Mouse (Mus musculus) gastrocnemius, postnatal 10 days (tissue): Measurements from ENCODE around the gene Col15a1. TPM values are rescaled to one million over a fixed set of nuclear protein-coding genes. Genes with fewer than 3 reads are reported as not detected.
A peak's percentile ranks its signal among the peaks of the same experiment; 100 is the strongest.

ENCODE experiments used
- DNase-seq: peaks from one replicate; pipeline ENCODE4 v3.0.0; 2021; ENCODE audit warnings: mixed read lengths
- total RNA-seq, 2 experiments: library from RNA; stranded (reverse); gene quantifications; 2 replicates each; pipeline ENCODE4 v1.2.3; 2021

Col15a1 gene
- total RNA-seq, 2 experiments from 2014 or later: 332 to 359 TPM

GRCm38 (mm10) chr4:47351386-47352049 is 143.6 kb downstream of the Col15a1 start:
- peak; percentile 10 for DNase-seq

GRCm38 (mm10) chr4:47352061-47352661 is 144.2 kb downstream of the Col15a1 start:
- peak; percentile 49 for DNase-seq

- peak; percentile 99 for DNase-seq
Measured at GRCm38 (mm10) chr4:47352803-47353388, 144.9 kb downstream of the Col15a1 start, which contains the start of gene Tgfbr1. Gene Tgfbr1 (plus strand): TSS chr4:47353222.

GRCm38 (mm10) chr4:47353416-47354111 is 145.6 kb downstream of the Col15a1 start:
- peak; percentile 79 for DNase-seq

- no peak for DNase-seq
Measured at GRCm38 (mm10) chr4:47354304-47354703, 146.3 kb downstream of the Col15a1 start.

GRCm38 (mm10) chr4:47362662-47363061 is 154.7 kb downstream of the Col15a1 start:
- DNase-seq: no peak

Other genes starting within 250 kb of the Col15a1 start
- gene Gabbr2, start 216.3 kb upstream of the Col15a1 start, total RNA-seq: under 1 TPM; 0.47 to 0.54 TPM
- 1 to 10 TPM; 4.7 to 7.1 TPM for gene Anks6, start 150.7 kb upstream of the Col15a1 start, total RNA-seq
- under 1 TPM; 0.72 to 0.73 TPM for gene Galnt12, start 116.3 kb upstream of the Col15a1 start, total RNA-seq
- gene Tgfbr1, start 145.1 kb downstream of the Col15a1 start, total RNA-seq: 10 to 100 TPM; 24.3 to 30.5 TPM